Mouse (Mus musculus) MEL (cell line): ENCODE measurements at regions not wholly inside any gene's neighbourhood (a gene's known extent, or its start where the extent isn't known, plus 50 kb on each side); places are given as distances from the start of the nearest gene placed in this dataset.

Experiments used
- DNase-seq: peaks from one replicate; pipeline ENCODE4 v3.0.0; 2011; ENCODE audit warnings: low read depth, low spot score
- H3K27ac ChIP-seq: 2 replicates; pipeline ENCODE4 v1.5.1; 2012; ENCODE audit warnings: low read depth, mild to moderate bottlenecking, control low read depth, low read length, moderate library complexity; ENCODE audit not compliant: control insufficient read depth
- H3K27me3 ChIP-seq, 2 experiments: fragments of 150-350 bp in 1 of 2; sonication (generic) in 1 of 2; 2 replicates each; pipeline ENCODE4 v1.6.1; 2012; ENCODE audit warnings: low read length in 2 of 2, mild to moderate bottlenecking in 2 of 2, improper control_type of control experiment in 1 of 2, moderate library complexity in 1 of 2; ENCODE audit not compliant: insufficient read depth in 2 of 2, control insufficient read depth in 1 of 2
- H3K36me3 ChIP-seq, 2 experiments: 2 replicates each; pipeline ENCODE4 v1.6.1; 2012 to 2014; ENCODE audit warnings: low read length in 2 of 2, improper control_type of control experiment in 1 of 2, inconsistent platforms in 1 of 2, mild to moderate bottlenecking in 1 of 2; ENCODE audit not compliant: insufficient read depth in 2 of 2, control insufficient read depth in 1 of 2
- H3K4me1 ChIP-seq, 2 experiments: fragments of 150-350 bp in 1 of 2; sonication (generic) in 1 of 2; 2 replicates each; pipeline ENCODE4 v1.6.1; 2012; ENCODE audit warnings: low read length in 2 of 2, improper control_type of control experiment in 1 of 2, mild to moderate bottlenecking in 1 of 2; ENCODE audit not compliant: insufficient read depth in 2 of 2, control insufficient read depth in 1 of 2
- H3K4me3 ChIP-seq, 2 experiments: fragments of 150-350 bp in 1 of 2; sonication (generic) in 1 of 2; 2 replicates each; pipeline ENCODE4 v1.5.1; 2012; ENCODE audit warnings: low read depth in 2 of 2, low read length in 2 of 2, mild to moderate bottlenecking in 2 of 2, moderate library complexity in 2 of 2, control low read depth in 1 of 2, improper control_type of control experiment in 1 of 2; ENCODE audit not compliant: control insufficient read depth in 1 of 2, insufficient read depth in 1 of 2
- H3K79me2 ChIP-seq: 2 replicates; pipeline ENCODE4 v1.6.1; 2012; ENCODE audit warnings: mild to moderate bottlenecking, low read length, moderate library complexity; ENCODE audit not compliant: control insufficient read depth, poor library complexity, insufficient read depth
- H3K9ac ChIP-seq: 2 replicates; pipeline ENCODE4 v1.6.1; 2012; ENCODE audit warnings: low read depth, mild to moderate bottlenecking, control low read depth, low read length, moderate library complexity; ENCODE audit not compliant: control insufficient read depth, poor library complexity, severe bottlenecking
- H3K9me3 ChIP-seq: fragments of 150-350 bp; sonication (generic); replicated peaks from 2 replicates; pipeline ENCODE4 v1.6.1; 2012; ENCODE audit warnings: mild to moderate bottlenecking, low read length, improper control_type of control experiment, moderate library complexity; ENCODE audit not compliant: insufficient read depth
- BHLHE40 ChIP-seq: IDR thresholded peaks from 2 replicates; pipeline ENCODE4 v1.6.1; 2012; ENCODE audit warnings: low read depth, mild to moderate bottlenecking, inconsistent platforms, low read length, improper control_type of control experiment, borderline replicate concordance
- CHD1 ChIP-seq: IDR thresholded peaks from 2 replicates; pipeline ENCODE4 v1.6.1; 2012; ENCODE audit warnings: low read depth, mild to moderate bottlenecking, inconsistent platforms, low read length, improper control_type of control experiment
- ELF1 ChIP-seq: IDR thresholded peaks from 2 replicates; pipeline ENCODE4 v1.6.1; 2014; ENCODE audit warnings: low read depth, mild to moderate bottlenecking, inconsistent platforms, low read length, improper control_type of control experiment, moderate library complexity
- EP300 ChIP-seq, 2 experiments: IDR thresholded peaks; 2 replicates each; pipeline ENCODE4 v1.6.1; 2011; ENCODE audit warnings: improper control_type of control experiment in 2 of 2, low read length in 2 of 2, low read depth in 1 of 2, mild to moderate bottlenecking in 1 of 2
- ETS1 ChIP-seq: IDR thresholded peaks from 2 replicates; pipeline ENCODE4 v1.6.1; 2012; ENCODE audit warnings: low read depth, mild to moderate bottlenecking, inconsistent platforms, low read length, improper control_type of control experiment, moderate library complexity
- GABPA ChIP-seq: IDR thresholded peaks from 2 replicates; pipeline ENCODE4 v1.6.1; 2012; ENCODE audit warnings: low read depth, mild to moderate bottlenecking, inconsistent platforms, low read length, improper control_type of control experiment, moderate library complexity
- GATA1 ChIP-seq: IDR thresholded peaks from 2 replicates; pipeline ENCODE4 v1.6.1; 2011; ENCODE audit warnings: low read depth, low read length, improper control_type of control experiment
- JUND ChIP-seq: IDR thresholded peaks from 2 replicates; pipeline ENCODE4 v1.6.1; 2011; ENCODE audit warnings: low read depth, mild to moderate bottlenecking, improper control_type of control experiment, low read length
- MAX ChIP-seq: IDR thresholded peaks from 2 replicates; pipeline ENCODE4 v1.6.1; 2011; ENCODE audit warnings: low read length, improper control_type of control experiment
- MAZ ChIP-seq: IDR thresholded peaks from 2 replicates; pipeline ENCODE4 v1.6.1; 2012; ENCODE audit warnings: low read depth, mild to moderate bottlenecking, inconsistent platforms, low read length, improper control_type of control experiment
- MYB ChIP-seq: IDR thresholded peaks from 2 replicates; pipeline ENCODE4 v1.6.1; 2011; ENCODE audit warnings: mild to moderate bottlenecking, low read depth, low read length, improper control_type of control experiment
- NRF1 ChIP-seq: IDR thresholded peaks from 2 replicates; pipeline ENCODE4 v1.6.1; 2014; ENCODE audit warnings: low read depth, mild to moderate bottlenecking, inconsistent platforms, low read length, improper control_type of control experiment, moderate library complexity; ENCODE audit not compliant: poor library complexity, insufficient read depth, severe bottlenecking
- POLR2A ChIP-seq, 2 experiments: IDR thresholded peaks; 2 replicates each; pipeline ENCODE4 v1.6.1; 2011 to 2012; ENCODE audit warnings: low read length in 2 of 2, mild to moderate bottlenecking in 2 of 2, control low read depth in 1 of 2, improper control_type of control experiment in 1 of 2, low read depth in 1 of 2, moderate library complexity in 1 of 2; ENCODE audit not compliant: control insufficient read depth in 1 of 2, insufficient read depth in 1 of 2, poor library complexity in 1 of 2
- POLR2AphosphoS2 ChIP-seq: IDR thresholded peaks from 2 replicates; pipeline ENCODE4 v1.6.1; 2011; ENCODE audit warnings: low read length, improper control_type of control experiment
- POLR2AphosphoS5 ChIP-seq: IDR thresholded peaks from 2 replicates; pipeline ENCODE4 v1.6.1; 2012; ENCODE audit warnings: low read depth, borderline replicate concordance, mild to moderate bottlenecking, inconsistent platforms, low read length, moderate library complexity, mixed read lengths
- RAD21 ChIP-seq: IDR thresholded peaks from 2 replicates; pipeline ENCODE4 v1.6.1; 2011; ENCODE audit warnings: mild to moderate bottlenecking, low read depth, low read length, improper control_type of control experiment
- TAL1 ChIP-seq: IDR thresholded peaks from 2 replicates; pipeline ENCODE4 v1.6.1; 2012; ENCODE audit warnings: mild to moderate bottlenecking, inconsistent platforms, low read length, moderate library complexity, mixed read lengths
- TBP ChIP-seq: IDR thresholded peaks from 2 replicates; pipeline ENCODE4 v1.8.0; 2011; ENCODE audit warnings: low read depth, low read length, improper control_type of control experiment
- TCF12 ChIP-seq: IDR thresholded peaks from 2 replicates; pipeline ENCODE4 v1.6.1; 2014; ENCODE audit warnings: low read depth, mild to moderate bottlenecking, inconsistent platforms, low read length, improper control_type of control experiment, moderate library complexity
- USF2 ChIP-seq, 2 experiments: IDR thresholded peaks; 2 replicates each; pipeline ENCODE4 v1.6.1; 2011 to 2012; ENCODE audit warnings: improper control_type of control experiment in 2 of 2, low read length in 2 of 2, borderline replicate concordance in 1 of 2, inconsistent platforms in 1 of 2, low read depth in 1 of 2, mild to moderate bottlenecking in 1 of 2; ENCODE audit not compliant: insufficient read depth in 1 of 2
- ZC3H11A ChIP-seq: IDR thresholded peaks from 2 replicates; pipeline ENCODE4 v1.6.1; 2012; ENCODE audit warnings: low read depth, mild to moderate bottlenecking, inconsistent platforms, low read length, improper control_type of control experiment
- ZKSCAN1 ChIP-seq: IDR thresholded peaks from 2 replicates; pipeline ENCODE4 v1.6.1; 2012; ENCODE audit warnings: low read depth, mild to moderate bottlenecking, inconsistent platforms, low read length, improper control_type of control experiment, moderate library complexity
- ZMIZ1 ChIP-seq: IDR thresholded peaks from 2 replicates; pipeline ENCODE4 v1.6.1; 2012; ENCODE audit warnings: low read depth, mild to moderate bottlenecking, inconsistent platforms, low read length, improper control_type of control experiment, moderate library complexity

- no peak for TF ChIP-seq ETS1
- TF ChIP-seq GABPA, result no peak
- TF ChIP-seq JUND, result no peak
- TF ChIP-seq TCF12, result no peak
- TF ChIP-seq EP300 (IDR thresholded peaks at IDR 0.05; ENCODE audit: low read depth in 1 of 2, low read length in 2 of 2), result no peak
- TF ChIP-seq POLR2AphosphoS2, result no peak
- TF ChIP-seq ZC3H11A, result no peak
- TF ChIP-seq MAX, result no peak
- no peak for TF ChIP-seq ZKSCAN1
- no peak for DNase-seq
- no peak overlapping the region for H3K4me3 ChIP-seq
- H3K79me2 ChIP-seq, result no peaks in the 10 kb centered on the region
- no peak overlapping the region for H3K9ac ChIP-seq
- no peaks in the 10 kb centered on the region for H3K27me3 ChIP-seq
- H3K9me3 ChIP-seq, result no peaks in the 10 kb centered on the region
- no peak overlapping the region for H3K27ac ChIP-seq
- H3K4me1 ChIP-seq, result no peaks in the 10 kb centered on the region
- no peaks in the 10 kb centered on the region for H3K36me3 ChIP-seq
Measured at GRCm38 (mm10) chr16:86945058-86945457, 408.9 kb upstream of the N6amt1 start.

DNA sequence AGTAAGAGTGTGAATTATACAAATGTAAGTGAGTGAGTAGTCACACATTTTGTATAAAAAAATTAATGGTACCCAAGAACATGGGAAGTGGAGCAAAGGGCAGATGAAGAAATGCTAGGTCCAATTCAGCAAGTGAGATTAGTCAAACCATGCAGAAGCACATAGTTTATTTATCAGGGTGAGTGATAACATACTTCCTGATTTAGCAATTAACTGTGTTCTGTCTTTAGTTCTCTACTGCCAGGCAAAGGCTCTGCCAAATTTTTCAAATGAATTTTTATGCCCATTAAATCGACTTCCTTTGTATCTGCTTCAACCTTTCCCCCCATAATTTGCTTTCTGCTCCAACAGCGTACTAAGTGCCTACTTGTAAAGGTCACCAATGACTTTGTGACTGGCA is 419.0 kb upstream of the N6amt1 start:
- Histone ChIP-seq H3K9me3 (no peaks in the 10 kb centered on the region), H3K36me3 (no peaks in the 10 kb centered on the region), H3K4me1 (no peaks in the 10 kb centered on the region), H3K9ac (no peak overlapping the region), H3K4me3 (no peak overlapping the region), H3K27ac (no peak overlapping the region), H3K27me3 (no peaks in the 10 kb centered on the region), H3K79me2 (no peaks in the 10 kb centered on the region)
- TF ChIP-seq TBP, result no peak
- TF ChIP-seq GATA1, result no peak
- no peak for TF ChIP-seq TAL1
- TF ChIP-seq GABPA, result no peak
- TF ChIP-seq ELF1, result no peak
- DNase-seq, result no peak

GRCm38 (mm10) chr16:86932765-86933164 is 421.2 kb upstream of the N6amt1 start:
- Histone ChIP-seq H3K9me3 (no peaks in the 10 kb centered on the region), H3K36me3 (no peaks in the 10 kb centered on the region), H3K4me1 (no peaks in the 10 kb centered on the region), H3K79me2 (no peaks in the 10 kb centered on the region), H3K27ac (no peak overlapping the region), H3K27me3 (no peaks in the 10 kb centered on the region), H3K9ac (no peak overlapping the region), H3K4me3 (no peak overlapping the region)
- TF ChIP-seq GATA1, result no peak
- no peak for TF ChIP-seq USF2 (IDR thresholded peaks at IDR 0.05; ENCODE audit: borderline replicate concordance in 1 of 2, insufficient read depth in 1 of 2, low read depth in 1 of 2, low read length in 2 of 2)
- TF ChIP-seq MYB, result no peak
- TF ChIP-seq POLR2AphosphoS5, result no peak
- TF ChIP-seq CHD1, result no peak
- no peak for TF ChIP-seq POLR2AphosphoS2
- TF ChIP-seq ZMIZ1, result no peak
- TF ChIP-seq NRF1, result no peak
- TF ChIP-seq MAZ, result no peak
- no peak for TF ChIP-seq EP300 (IDR thresholded peaks at IDR 0.05; ENCODE audit: low read depth in 1 of 2, low read length in 2 of 2)
- no peak for TF ChIP-seq POLR2A (IDR thresholded peaks at IDR 0.05; ENCODE audit: control insufficient read depth in 1 of 2, insufficient read depth in 1 of 2, low read depth in 1 of 2, low read length in 2 of 2, poor library complexity in 1 of 2)
- no peak for TF ChIP-seq ZC3H11A
- TF ChIP-seq MAX, result no peak
- no peak for TF ChIP-seq BHLHE40
- no peak for TF ChIP-seq JUND
- TF ChIP-seq RAD21, result no peak
- DNase-seq, result no peak
